Mouse (Mus musculus): ENCODE data around the gene Btbd11. TPM values are rescaled to one million over a fixed set of nuclear protein-coding genes. Genes with fewer than 3 reads are reported as not detected.
"Not testable (repeated sequence)": the region's sequence is repeated elsewhere in the genome, so short reads cannot be mapped to it uniquely, and the experiment has no call there.

Gene Btbd11
- polyA plus RNA-seq, 1 experiment from 2014 or later = 5.5 TPM

GRCm38 (mm10) chr10:85633577-85633976 is 247.0 kb downstream of the Btbd11 start:
- Histone ChIP-seq H3K4me3 (no peak overlapping the region), H3K27ac (replicated peaks) (no peak overlapping the region), H3K27me3 (replicated peaks; ENCODE audit: low read depth, poor library complexity, severe bottlenecking) (no peaks in the 10 kb centered on the region), H3K4me1 (no peaks in the 10 kb centered on the region), H3K9me3 (no peaks in the 10 kb centered on the region), H3K36me3 (replicated peaks) (no peaks in the 10 kb centered on the region)
- WGBS = 87% methylated on average over 10 of the region's 10 CpGs
- DNase-seq (ENCODE audit: low spot score) = no peak

- WGBS = 64% methylated on average over 7 of the region's 7 CpGs
- Histone ChIP-seq H3K36me3 (replicated peaks) (no peaks in the 10 kb centered on the region), H3K27me3 (replicated peaks; ENCODE audit: low read depth, poor library complexity, severe bottlenecking) (no peaks in the 10 kb centered on the region), H3K27ac (replicated peaks) (no peak overlapping the region), H3K9me3 (no peaks in the 10 kb centered on the region), H3K4me3 (no peak overlapping the region), H3K4me1 (no peaks in the 10 kb centered on the region)
- no peak for DNase-seq (ENCODE audit: low spot score)
Observed at GRCm38 (mm10) chr10:85637580-85637979, 251.0 kb downstream of the Btbd11 start.

GRCm38 (mm10) chr10:85638141-85638540 is 251.5 kb downstream of the Btbd11 start:
- no peaks in the 10 kb centered on the region for H3K36me3 ChIP-seq (replicated peaks)
- WGBS = 71% methylated on average over 5 of the region's 5 CpGs
- H3K27me3 ChIP-seq (replicated peaks; ENCODE audit: low read depth, poor library complexity, severe bottlenecking) = no peaks in the 10 kb centered on the region
- no peaks in the 10 kb centered on the region for H3K9me3 ChIP-seq
- no peak overlapping the region for H3K4me3 ChIP-seq
- no peaks in the 10 kb centered on the region for H3K4me1 ChIP-seq
- H3K27ac ChIP-seq (replicated peaks) = no peak overlapping the region
- DNase-seq (ENCODE audit: low spot score) = no peak

GRCm38 (mm10) chr10:85639581-85639980 is 253.0 kb downstream of the Btbd11 start:
- no peak for DNase-seq (ENCODE audit: low spot score)
- Histone ChIP-seq H3K27ac (replicated peaks) (no peak overlapping the region), H3K4me1 (no peaks in the 10 kb centered on the region), H3K9me3 (no peaks in the 10 kb centered on the region), H3K27me3 (replicated peaks; ENCODE audit: low read depth, poor library complexity, severe bottlenecking) (no peaks in the 10 kb centered on the region), H3K4me3 (no peak overlapping the region), H3K36me3 (replicated peaks) (no peaks in the 10 kb centered on the region)
- 91% methylated on average over 7 of the region's 7 CpGs for WGBS

GRCm38 (mm10) chr10:85640408-85640807 is 253.8 kb downstream of the Btbd11 start:
- Histone ChIP-seq H3K27me3 (replicated peaks; ENCODE audit: low read depth, poor library complexity, severe bottlenecking) (no peaks in the 10 kb centered on the region), H3K4me3 (no peak overlapping the region), H3K27ac (replicated peaks) (no peak overlapping the region), H3K4me1 (no peaks in the 10 kb centered on the region), H3K9me3 (no peaks in the 10 kb centered on the region), H3K36me3 (replicated peaks) (no peaks in the 10 kb centered on the region)
- WGBS = 84% methylated on average over 8 of the region's 8 CpGs
- no peak for DNase-seq (ENCODE audit: low spot score)

- no peak overlapping the region for H3K4me3 ChIP-seq
- no peaks in the 10 kb centered on the region for H3K9me3 ChIP-seq
- H3K27ac ChIP-seq (replicated peaks) = no peak overlapping the region
- no peaks in the 10 kb centered on the region for H3K4me1 ChIP-seq
- H3K27me3 ChIP-seq (replicated peaks; ENCODE audit: low read depth, poor library complexity, severe bottlenecking) = no peaks in the 10 kb centered on the region
- DNase-seq (ENCODE audit: low spot score) = no peak
- WGBS = 84% methylated on average over 6 of the region's 6 CpGs
- no peaks in the 10 kb centered on the region for H3K36me3 ChIP-seq (replicated peaks)
Observed at GRCm38 (mm10) chr10:85645346-85645745, 258.7 kb downstream of the Btbd11 start.

- peak; percentile 65 for DNase-seq (ENCODE audit: low spot score)
- Histone ChIP-seq H3K9me3 (no peaks in the 10 kb centered on the region), H3K27me3 (replicated peaks; ENCODE audit: low read depth, poor library complexity, severe bottlenecking) (no peaks in the 10 kb centered on the region), H3K4me3 (no peak overlapping the region), H3K27ac (replicated peaks) (peak overlapping the region; percentile 72), H3K4me1 (peaks cover 4% of the 10 kb centered on the region; the same call in 1 of the 2 replicates), H3K36me3 (replicated peaks) (no peaks in the 10 kb centered on the region)
- 29% methylated on average over 7 of the region's 7 CpGs for WGBS
Observed at GRCm38 (mm10) chr10:85651706-85652105, 265.1 kb downstream of the Btbd11 start.

- Histone ChIP-seq H3K27ac (replicated peaks) (no peak overlapping the region), H3K9me3 (no peaks in the 10 kb centered on the region), H3K4me3 (no peak overlapping the region), H3K36me3 (replicated peaks) (no peaks in the 10 kb centered on the region), H3K27me3 (replicated peaks; ENCODE audit: low read depth, poor library complexity, severe bottlenecking) (no peaks in the 10 kb centered on the region), H3K4me1 (peaks cover 4% of the 10 kb centered on the region; the same call in 1 of the 2 replicates)
- WGBS = 78% methylated on average over 4 of the region's 4 CpGs
- DNase-seq (ENCODE audit: low spot score) = no peak
Observed at GRCm38 (mm10) chr10:85655881-85656280, 269.3 kb downstream of the Btbd11 start.

- no peak for DNase-seq (ENCODE audit: low spot score)
- H3K4me3 ChIP-seq = no peak overlapping the region
- no peaks in the 10 kb centered on the region for H3K36me3 ChIP-seq (replicated peaks)
- H3K27ac ChIP-seq (replicated peaks) = no peak overlapping the region
- no peaks in the 10 kb centered on the region for H3K4me1 ChIP-seq
- H3K27me3 ChIP-seq (replicated peaks; ENCODE audit: low read depth, poor library complexity, severe bottlenecking) = no peaks in the 10 kb centered on the region
- no peaks in the 10 kb centered on the region for H3K9me3 ChIP-seq
- 91% methylated on average over 10 of the region's 10 CpGs for WGBS
Observed at GRCm38 (mm10) chr10:85657886-85658285, 271.3 kb downstream of the Btbd11 start.

- Histone ChIP-seq H3K36me3 (replicated peaks) (no peaks in the 10 kb centered on the region), H3K27ac (replicated peaks) (no peak overlapping the region), H3K27me3 (replicated peaks; ENCODE audit: low read depth, poor library complexity, severe bottlenecking) (no peaks in the 10 kb centered on the region), H3K9me3 (no peaks in the 10 kb centered on the region), H3K4me3 (no peak overlapping the region), H3K4me1 (no peaks in the 10 kb centered on the region)
- 92% methylated on average over 8 of the region's 8 CpGs for WGBS
- no peak for DNase-seq (ENCODE audit: low spot score)
Observed at GRCm38 (mm10) chr10:85673512-85673921, 286.9 kb downstream of the Btbd11 start.

GRCm38 (mm10) chr10:85678635-85679034 is 292.0 kb downstream of the Btbd11 start:
- H3K4me1 ChIP-seq = no peaks in the 10 kb centered on the region
- H3K9me3 ChIP-seq = no peaks in the 10 kb centered on the region
- WGBS = 30% methylated on average over 4 of the region's 4 CpGs
- no peak overlapping the region for H3K4me3 ChIP-seq
- DNase-seq (ENCODE audit: low spot score) = peak; percentile 43
- no peaks in the 10 kb centered on the region for H3K36me3 ChIP-seq (replicated peaks)
- H3K27ac ChIP-seq (replicated peaks) = no peak overlapping the region
- H3K27me3 ChIP-seq (replicated peaks; ENCODE audit: low read depth, poor library complexity, severe bottlenecking) = no peaks in the 10 kb centered on the region

GRCm38 (mm10) chr10:85682446-85682845 is 295.8 kb downstream of the Btbd11 start:
- no peak for DNase-seq (ENCODE audit: low spot score)
- no peaks in the 10 kb centered on the region for H3K27me3 ChIP-seq (replicated peaks; ENCODE audit: low read depth, poor library complexity, severe bottlenecking)
- no peak overlapping the region for H3K27ac ChIP-seq (replicated peaks)
- H3K4me3 ChIP-seq = no peak overlapping the region
- H3K9me3 ChIP-seq = no peaks in the 10 kb centered on the region
- no peaks in the 10 kb centered on the region for H3K36me3 ChIP-seq (replicated peaks)
- no peaks in the 10 kb centered on the region for H3K4me1 ChIP-seq
- WGBS = 91% methylated on average over 9 of the region's 9 CpGs

- H3K4me3 ChIP-seq; DNase-seq (ENCODE audit: low spot score); H3K27me3 ChIP-seq (replicated peaks; ENCODE audit: low read depth, poor library complexity, severe bottlenecking); H3K4me1 ChIP-seq; H3K9me3 ChIP-seq; H3K27ac ChIP-seq (replicated peaks); H3K36me3 ChIP-seq (replicated peaks): not testable (repeated sequence)
- WGBS = 77% methylated on average over 2 of the region's 2 CpGs
Observed at GRCm38 (mm10) chr10:85694429-85694828, 307.8 kb downstream of the Btbd11 start.

- no peak for DNase-seq (ENCODE audit: low spot score)
- Histone ChIP-seq H3K36me3 (replicated peaks) (no peaks in the 10 kb centered on the region), H3K4me3 (no peak overlapping the region), H3K4me1 (no peaks in the 10 kb centered on the region), H3K9me3 (no peaks in the 10 kb centered on the region), H3K27ac (replicated peaks) (no peak overlapping the region), H3K27me3 (replicated peaks; ENCODE audit: low read depth, poor library complexity, severe bottlenecking) (no peaks in the 10 kb centered on the region)
Observed at GRCm38 (mm10) chr10:85699721-85700120, 313.1 kb downstream of the Btbd11 start.

All from embryonic facial prominence, embryonic 10.5 days (tissue).